Mouse (Mus musculus) right cerebral cortex, adult 18-20 months (tissue): ENCODE measurements around the gene Cops6.

Experiments used
- DNase-seq: peaks from one replicate; pipeline ENCODE4 v3.0.0; 2022; ENCODE audit warnings: mixed read lengths

Gene Cops6

GRCm38 (mm10) chr5:138160842-138161665 is at the start of gene Cops6:
Gene Cops6, plus strand, starts transcription at chr5:138161071.
- peak; percentile 97 for DNase-seq

- DNase-seq, result peak; percentile 91
These were observed 44.3 kb upstream of the Cops6 start, which contains the start of gene Zscan21 for GRCm38 (mm10) chr5:138116255-138117198. Gene Zscan21, plus strand, starts transcription at chr5:138116903.

DNA sequence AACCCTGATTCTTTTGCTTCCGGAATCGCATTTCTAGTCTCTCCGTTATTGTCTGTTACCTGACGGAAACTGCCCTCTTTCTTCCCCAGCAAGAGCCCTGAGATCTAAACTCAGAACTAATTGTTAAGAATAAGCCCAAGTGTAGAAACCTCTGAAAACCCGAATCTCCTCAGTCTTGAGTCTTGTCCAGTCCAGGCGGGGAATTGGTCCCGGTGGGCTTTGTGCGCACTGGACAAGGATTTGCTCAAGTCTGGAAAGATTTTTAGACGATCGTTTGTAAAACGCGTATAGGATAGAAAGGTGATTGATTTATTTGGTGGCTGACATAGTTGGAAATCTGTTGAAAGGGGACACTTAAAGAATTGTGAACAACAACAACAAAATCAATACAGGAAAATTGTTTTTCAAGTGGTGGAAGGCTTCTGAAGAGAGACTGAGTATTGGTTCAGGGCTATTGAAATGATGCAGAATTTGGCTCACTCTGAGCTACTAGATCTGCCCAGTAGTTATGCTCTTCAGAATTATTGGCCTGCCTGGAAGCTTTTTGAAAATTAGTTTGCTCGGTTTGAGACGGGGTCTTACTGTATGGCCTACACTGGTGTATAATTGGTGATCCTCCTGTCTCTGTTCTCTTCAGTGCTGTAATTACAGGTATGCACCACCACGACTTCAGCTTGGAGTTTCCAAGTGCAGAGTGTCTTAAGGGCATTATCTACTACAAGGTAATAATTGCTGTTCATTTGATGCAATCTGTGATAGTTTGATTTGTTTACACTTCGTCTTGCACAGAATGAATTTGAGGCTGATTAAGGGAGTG is 43.5 kb upstream of the Cops6 start:
- no peak for DNase-seq

- no peak for DNase-seq
These were observed 42.8 kb upstream of the Cops6 start for GRCm38 (mm10) chr5:138118041-138118440.

- DNase-seq, result no peak
These were observed 28.3 kb upstream of the Cops6 start for GRCm38 (mm10) chr5:138132425-138133064.

DNA sequence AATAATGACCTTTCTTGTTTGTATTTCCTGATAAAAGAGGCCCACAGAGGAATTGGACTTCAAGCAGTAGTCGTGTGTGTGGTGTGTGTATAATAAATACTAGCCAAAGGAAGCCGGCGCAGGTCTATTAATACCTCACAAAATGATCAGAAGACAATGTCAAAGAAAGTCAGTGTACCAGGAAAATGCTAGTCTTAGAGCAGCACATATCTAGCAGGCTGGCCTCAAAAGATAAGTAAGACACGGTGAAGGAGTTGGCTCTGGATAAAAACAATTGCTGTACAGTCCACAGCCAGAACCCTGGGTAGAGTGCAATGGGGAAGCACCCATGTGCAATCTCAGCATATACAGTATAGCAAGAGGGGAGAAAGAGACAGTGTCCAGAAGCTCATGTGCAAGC is 23.6 kb upstream of the Cops6 start:
- no peak for DNase-seq

- DNase-seq, result no peak
These were observed 22.8 kb upstream of the Cops6 start for GRCm38 (mm10) chr5:138137935-138138549.

GRCm38 (mm10) chr5:138138585-138138984 is 22.3 kb upstream of the Cops6 start:
- DNase-seq, result no peak

GRCm38 (mm10) chr5:138154390-138154789 is 6.5 kb upstream of the Cops6 start:
- DNase-seq, result no peak

- peak; percentile 95 for DNase-seq
These were observed 5.4 kb upstream of the Cops6 start, which contains the start of gene Zfp113 for GRCm38 (mm10) chr5:138155443-138155976. Gene Zfp113, minus strand, starts transcription at chr5:138155744.

DNA sequence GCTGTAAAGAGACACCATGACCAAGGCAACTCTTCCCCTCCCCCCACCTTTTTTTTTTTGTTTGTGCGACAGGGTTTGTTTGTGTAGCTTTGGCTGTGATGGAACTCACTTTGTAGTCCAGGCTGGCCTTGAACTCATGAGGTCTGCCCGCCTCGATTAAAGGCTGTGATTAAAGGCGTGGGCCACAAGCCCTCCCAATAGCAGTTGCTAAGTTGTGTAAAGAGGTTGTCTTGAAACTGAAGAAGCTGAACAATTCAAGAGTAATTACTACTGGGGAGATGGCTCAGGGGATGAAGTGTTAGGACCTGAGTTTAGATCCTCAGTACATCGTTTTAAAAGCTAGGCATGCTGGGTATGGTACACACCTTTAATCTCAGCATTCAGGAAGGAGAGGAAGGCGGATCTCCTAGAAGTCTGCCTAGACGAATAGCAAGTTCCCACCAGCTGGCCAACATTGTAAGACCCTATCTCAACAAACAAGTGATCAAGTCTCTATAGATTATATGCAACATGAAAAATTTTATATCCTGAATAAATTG is 578 bp upstream of the Cops6 start:
- no peak for DNase-seq

DNA sequence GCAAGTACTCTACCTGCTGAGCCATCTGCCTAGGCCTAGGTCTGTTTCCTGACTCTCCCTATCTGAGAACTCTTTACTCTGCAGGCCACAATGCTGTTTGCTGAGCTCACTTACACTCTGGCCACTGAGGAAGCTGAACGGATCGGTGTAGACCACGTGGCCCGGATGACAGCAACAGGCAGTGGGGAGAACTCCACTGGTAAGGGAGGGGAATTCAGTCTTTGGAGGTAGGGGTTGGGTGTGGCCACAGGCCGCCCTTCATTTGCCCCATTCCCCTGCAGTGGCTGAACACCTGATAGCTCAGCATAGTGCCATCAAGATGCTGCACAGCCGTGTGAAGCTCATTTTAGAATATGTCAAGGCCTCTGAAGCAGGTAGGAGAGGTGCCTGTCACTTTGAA is 2.2 kb downstream of the Cops6 start:
- no peak for DNase-seq

DNA sequence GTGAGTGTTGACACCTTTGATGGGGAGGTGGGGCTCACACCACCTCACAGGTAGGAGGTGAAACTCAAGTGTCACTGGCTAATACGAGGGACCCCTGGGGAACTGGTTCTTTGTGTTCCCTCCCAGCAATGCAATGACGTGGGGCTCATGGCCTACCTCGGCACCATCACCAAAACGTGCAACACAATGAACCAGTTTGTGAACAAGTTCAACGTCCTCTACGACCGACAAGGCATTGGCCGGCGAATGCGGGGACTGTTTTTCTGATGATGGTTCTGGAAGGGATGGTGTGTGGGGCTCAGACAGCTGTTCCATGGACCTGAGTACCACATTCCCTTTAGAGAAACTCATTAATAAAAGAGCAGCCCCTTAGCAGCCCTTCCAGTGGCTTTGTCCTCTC is 2.7 kb downstream of the Cops6 start:
- no peak for DNase-seq

DNA sequence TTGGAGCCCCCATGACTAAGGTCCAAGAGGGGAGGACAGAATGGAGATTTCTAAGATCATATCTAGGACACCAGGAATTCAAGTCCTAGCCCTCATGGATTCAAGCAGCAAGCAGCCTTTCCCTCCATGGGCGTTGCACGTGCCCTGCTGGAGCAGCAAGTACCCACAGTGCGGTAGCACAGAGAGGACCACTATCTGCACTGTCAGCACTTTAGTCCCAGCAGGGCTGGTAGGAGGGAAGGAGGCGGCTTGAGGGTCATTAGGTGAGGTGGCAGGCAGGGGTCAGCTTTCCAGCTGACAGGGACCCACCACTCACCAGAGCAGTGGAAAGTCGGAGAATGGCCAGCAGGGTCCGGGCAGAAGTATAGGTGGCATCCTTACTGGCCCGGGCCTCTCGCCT is 4.7 kb downstream of the Cops6 start:
- DNase-seq, result no peak

DNA sequence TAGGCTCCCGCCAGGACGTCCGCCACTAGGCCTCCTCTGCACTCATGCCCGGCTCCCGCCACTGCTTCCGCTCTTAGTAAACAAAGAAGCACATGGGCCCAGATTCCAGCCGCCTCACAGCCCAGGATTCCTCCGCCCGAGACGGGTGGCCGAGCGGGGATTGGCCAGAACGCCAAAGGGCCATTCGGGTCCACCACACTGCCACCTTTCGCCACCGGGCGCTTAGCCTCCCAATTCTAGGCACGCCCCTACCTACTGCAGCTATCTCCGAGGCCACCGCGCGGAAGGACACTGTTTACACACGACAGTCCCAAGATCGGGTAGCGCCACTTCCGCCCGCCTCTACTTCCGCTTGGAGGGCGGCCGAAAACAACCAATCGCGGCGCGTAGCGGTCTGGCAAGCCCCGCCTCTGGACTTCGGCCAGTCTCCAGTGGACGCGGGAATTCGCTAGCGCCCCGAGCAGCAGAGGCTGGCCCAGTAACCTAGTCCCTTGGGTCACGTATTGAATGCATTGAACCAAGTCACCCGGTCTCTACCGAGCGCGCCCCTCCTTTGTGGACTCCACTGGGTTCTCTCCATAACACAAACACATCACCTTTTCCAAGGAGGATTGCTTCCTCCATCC is 10.2 kb downstream of the Cops6 start:
- DNase-seq, result peak; percentile 97

DNA sequence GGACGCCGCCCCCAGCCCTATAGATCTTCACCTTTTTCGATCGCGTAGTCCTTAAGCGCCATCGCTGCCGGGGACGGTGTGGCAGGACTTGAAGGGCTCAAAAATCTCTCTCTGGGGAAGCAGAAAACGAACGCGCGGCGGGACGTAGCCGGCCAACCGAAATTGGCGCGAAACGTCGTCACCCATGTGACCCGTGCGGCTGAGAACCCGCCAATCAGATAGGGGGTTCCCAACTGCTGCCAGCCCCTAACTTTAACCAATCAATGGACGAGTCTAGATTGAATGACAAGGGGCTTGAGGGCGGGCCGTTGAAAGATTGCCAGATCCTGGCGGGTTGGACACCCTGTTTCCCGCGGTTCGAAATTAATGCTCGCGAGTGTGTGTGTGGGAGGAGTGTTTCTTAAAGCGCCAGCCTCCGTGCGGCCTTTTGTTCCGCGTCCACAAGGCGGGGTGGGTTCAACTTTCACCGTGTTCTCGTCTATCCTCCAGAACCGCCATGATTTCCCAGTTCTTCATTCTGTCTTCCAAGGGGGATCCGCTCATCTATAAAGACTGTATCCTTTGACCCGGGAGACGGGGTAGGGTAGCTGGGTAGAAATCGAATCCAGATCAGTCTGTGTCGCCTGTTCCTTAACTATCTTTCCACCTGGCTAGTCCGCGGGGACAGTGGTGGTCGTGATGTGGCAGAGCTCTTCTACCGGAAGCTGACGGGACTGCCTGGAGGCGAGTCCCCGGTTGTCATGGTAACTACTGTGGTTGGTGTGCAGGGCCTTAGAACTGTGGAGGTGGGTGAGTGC is 11.0 kb downstream of the Cops6 start, which contains the start of the genes Ap4m1 and Mcm7:
TSS of gene Ap4m1 (plus strand) at position 308 of the 797 bp plus-strand sequence.
TSS of gene Mcm7 (minus strand) at position 728 of the 797 bp plus-strand sequence.
- peak; percentile 97 for DNase-seq

GRCm38 (mm10) chr5:138173217-138173616 is 12.3 kb downstream of the Cops6 start:
- DNase-seq, result no peak

GRCm38 (mm10) chr5:138186950-138187638 is 26.2 kb downstream of the Cops6 start, which contains the start of the genes Taf6 and Cnpy4:
Gene Taf6, minus strand, starts transcription at chr5:138187451.
Gene Cnpy4, plus strand, starts transcription at chr5:138187485.
- peak; percentile 87 for DNase-seq
